Comparison of ENCODE assay signal across 15 mouse cellular contexts in the genomic region with DNA sequence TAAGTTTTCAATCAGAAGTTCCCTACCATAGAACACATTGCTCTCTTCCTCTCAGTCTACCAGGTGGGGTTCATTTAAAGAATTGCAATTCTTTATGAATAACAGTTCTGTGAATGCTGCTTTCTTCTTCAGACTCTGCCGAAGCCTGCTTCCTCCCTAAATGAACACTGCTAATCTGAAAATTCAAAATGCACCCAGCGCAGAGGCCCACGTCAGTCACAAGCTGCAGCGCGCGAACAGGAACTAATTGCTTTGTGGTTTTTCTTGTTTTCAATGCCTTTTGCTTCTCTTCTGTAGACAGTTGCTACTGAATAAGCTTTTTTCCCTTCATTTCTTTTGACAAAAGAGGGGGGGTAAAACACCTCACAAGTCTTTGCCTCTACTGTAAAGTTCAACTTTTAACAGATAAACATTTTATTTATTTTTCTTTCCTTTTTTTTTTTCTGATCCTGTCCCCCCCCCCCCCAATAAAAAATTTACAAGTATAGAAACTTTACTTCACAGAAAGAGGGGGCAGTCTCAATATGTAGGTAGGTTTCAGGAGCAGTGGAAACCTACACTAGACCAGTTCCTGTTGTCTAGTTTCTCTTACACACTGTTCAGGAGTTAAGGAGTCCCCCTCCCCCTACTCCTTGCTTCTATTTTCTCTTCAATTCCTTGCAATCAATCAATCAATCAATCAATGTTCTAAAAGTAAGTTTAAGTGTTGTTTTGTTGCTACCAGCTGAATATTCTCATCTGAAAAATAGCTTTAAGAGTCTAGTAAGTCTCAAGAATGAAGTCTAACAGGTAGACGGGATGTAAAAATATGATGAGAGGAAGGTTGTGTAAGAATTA. TPM values are rescaled to one million over a fixed set of nuclear protein-coding genes. Genes with fewer than 3 reads are reported as not detected.
DNase-seq lines count a peak whose midpoint lies in the region; ATAC-seq and TF ChIP-seq lines count a peak whose summit lies in the region.
"Had no signal": no experiment of that assay in that cellular context is flagged by ENCODE, and none has a peak within 500 bp of the region (broad histone marks: within the 10 kb centered on the region; RNA-seq: fewer than 3 reads in every experiment).

No protein-coding gene starts in this region.

- DNase-seq in lung, postnatal 25 days (ENCODE audit: low spot score), result peak; percentile 24
- no peak for DNase-seq in lung, adult 2 months
- DNase-seq in naive thymus-derived CD4-positive, alpha-beta T cell, adult 2 months (ENCODE audit: low read depth), result peak; percentile 69
- peak; percentile 40 for DNase-seq in thymus, postnatal 14 days
- no peak for DNase-seq in gastrocnemius, postnatal 14 days
- DNase-seq in hindbrain, embryonic 14.5 days (ENCODE audit: low spot score), result no peak
- DNase-seq: adrenal gland, adult 8-10 months; cerebellum, adult 9-10 months; layer of hippocampus, postnatal 36 days; liver, embryonic 13.5 days had no signal

- no peaks in the 10 kb centered on the region for H3K27me3 ChIP-seq in forebrain, embryonic 15.5 days
- H3K27me3 ChIP-seq in hindbrain, embryonic 14.5 days (ENCODE audit: control insufficient read depth, insufficient read depth, low read length), result no peaks in the 10 kb centered on the region
- H3K27me3 ChIP-seq: embryonic facial prominence, embryonic 15.5 days; liver, embryonic 13.5 days; midbrain, embryonic 13.5 days had no signal

- intact Hi-C loops in gastrocnemius, postnatal 14 days (cut with DNase I; ENCODE audit: low total_unique reads), result no loop called here

- peak overlapping the region; percentile 34; the same call in 1 of the 2 replicates for H3K27ac ChIP-seq in bone marrow macrophage, adult 2 months (ENCODE audit: insufficient read depth, low read depth, low read length)
- H3K27ac ChIP-seq in forebrain, embryonic 15.5 days (replicated peaks), result no peak overlapping the region
- H3K27ac ChIP-seq in hindbrain, embryonic 14.5 days, result no peak overlapping the region
- H3K27ac ChIP-seq: embryonic facial prominence, embryonic 15.5 days; kidney, postnatal 0 days; liver, embryonic 13.5 days; midbrain, embryonic 13.5 days had no signal

- 0 out of 2 replicates have a peak, but pooled peaks cover 2% of the 10 kb centered on the region for H3K4me1 ChIP-seq in lung, adult 2 months (ENCODE audit: control insufficient read depth, insufficient read depth, low read length)
- H3K4me1 ChIP-seq in bone marrow macrophage, adult 2 months (ENCODE audit: control insufficient read depth, insufficient read depth, low read length), result peaks cover 15% of the 10 kb centered on the region
- no peaks in the 10 kb centered on the region for H3K4me1 ChIP-seq in forebrain, embryonic 15.5 days
- H3K4me1 ChIP-seq in hindbrain, embryonic 14.5 days (replicated peaks; ENCODE audit: control insufficient read depth, insufficient read depth, low read length), result no peaks in the 10 kb centered on the region
- H3K4me1 ChIP-seq: embryonic facial prominence, embryonic 15.5 days; liver, embryonic 13.5 days; midbrain, embryonic 13.5 days had no signal

- no peak overlapping the region for H3K4me3 ChIP-seq in lung, adult 2 months (replicated peaks; ENCODE audit: extremely low read depth, low read depth, low read length)
- no peak overlapping the region for H3K4me3 ChIP-seq in bone marrow macrophage, adult 2 months (ENCODE audit: insufficient read depth, low read length)
- no peak overlapping the region for H3K4me3 ChIP-seq in forebrain, embryonic 15.5 days
- H3K4me3 ChIP-seq in hindbrain, embryonic 14.5 days (replicated peaks; ENCODE audit: low read length), result no peak overlapping the region
- H3K4me3 ChIP-seq: embryonic facial prominence, embryonic 15.5 days; liver, embryonic 13.5 days; midbrain, embryonic 13.5 days had no signal

- H3K36me3 ChIP-seq in forebrain, embryonic 15.5 days, result no peaks in the 10 kb centered on the region
- no peaks in the 10 kb centered on the region for H3K36me3 ChIP-seq in hindbrain, embryonic 14.5 days (replicated peaks; ENCODE audit: control insufficient read depth, insufficient read depth)
- H3K36me3 ChIP-seq: embryonic facial prominence, embryonic 15.5 days; liver, embryonic 13.5 days; midbrain, embryonic 13.5 days had no signal

- H3K4me2 ChIP-seq in forebrain, embryonic 15.5 days (replicated peaks), result no peak overlapping the region
- H3K4me2 ChIP-seq in hindbrain, embryonic 14.5 days (replicated peaks), result no peak overlapping the region
- H3K4me2 ChIP-seq: embryonic facial prominence, embryonic 15.5 days; liver, embryonic 13.5 days; midbrain, embryonic 13.5 days had no signal

- TF ChIP-seq POLR2A in lung, adult 2 months (IDR thresholded peaks at IDR 0.05; ENCODE audit: borderline replicate concordance, extremely low read depth, low read depth, low read length), result no peak
- TF ChIP-seq POLR2A in bone marrow macrophage, adult 2 months (IDR thresholded peaks at IDR 0.05; ENCODE audit: borderline replicate concordance, low read depth, low read length), result no peak

- no peaks in the 10 kb centered on the region for H3K9me3 ChIP-seq in forebrain, embryonic 15.5 days
- H3K9me3 ChIP-seq in hindbrain, embryonic 14.5 days (ENCODE audit: control insufficient read depth, low read length), result no peaks in the 10 kb centered on the region
- H3K9me3 ChIP-seq: embryonic facial prominence, embryonic 15.5 days; liver, embryonic 13.5 days; midbrain, embryonic 13.5 days had no signal

- 72% methylated on average over 7 of the region's 7 CpGs for WGBS in lung, adult 2 months
- WGBS in forebrain, embryonic 15.5 days, result 33% methylated on average over 7 of the region's 7 CpGs
- WGBS in hindbrain, embryonic 14.5 days, result 64% methylated on average over 7 of the region's 7 CpGs

- no peak for ATAC-seq in forebrain, embryonic 15.5 days (replicated peaks)
- ATAC-seq in hindbrain, embryonic 14.5 days (ENCODE audit: low FRiP score), result no peak
- ATAC-seq: midbrain, embryonic 13.5 days had no signal

- no peak for TF ChIP-seq CTCF in lung, adult 2 months (IDR thresholded peaks at IDR 0.05; ENCODE audit: insufficient read depth, low read length)
- no peak for TF ChIP-seq CTCF in bone marrow macrophage, adult 2 months (IDR thresholded peaks at IDR 0.05; ENCODE audit: low read depth, low read length)

- H3K9ac ChIP-seq in forebrain, embryonic 15.5 days (replicated peaks), result no peak overlapping the region
- H3K9ac ChIP-seq in hindbrain, embryonic 14.5 days, result no peak overlapping the region
- H3K9ac ChIP-seq: embryonic facial prominence, embryonic 15.5 days; liver, embryonic 13.5 days; midbrain, embryonic 13.5 days had no signal

RNA-seq across cellular contexts. Expression of a gene that starts 58.2 kb away (rescaled TPM):
- 0.09 and 0.40 TPM in 2 replicates for polyA plus RNA-seq in lung, adult 2 months (2012; rRNA removed)
- 17.6 and 19.5 TPM in 2 replicates for polyA plus RNA-seq in bone marrow macrophage, adult 2 months (2012; ENCODE audit: insufficient read depth, insufficient read length, missing spikeins)
- polyA plus RNA-seq in forebrain, embryonic 15.5 days (2015; fragmentation: Nextera tagmentation; extraction: Ambion mirVana), result not detected in 2 replicates
- not detected for total RNA-seq in gastrocnemius, postnatal 14 days (2021)
- polyA plus RNA-seq in hindbrain, embryonic 14.5 days (2014; fragmentation: Nextera tagmentation; extraction: Ambion mirVana), result not detected in 2 replicates
- polyA plus RNA-seq: midbrain, embryonic 13.5 days had no signal

Comparison
In these comparisons a context has a peak if more than half of its experiments do, and no peak if none do; other contexts are left out.
1. DNase-seq: peak in lung, postnatal 25 days (single experiment), naive thymus-derived CD4-positive, alpha-beta T cell, adult 2 months (single experiment) and thymus, postnatal 14 days (single experiment); none in lung, adult 2 months (single experiment), gastrocnemius, postnatal 14 days (single experiment) and hindbrain, embryonic 14.5 days (single experiment).
2. RNA of a gene that starts 58.2 kb away (polyA plus RNA-seq): 17.6 to 19.5 TPM in bone marrow macrophage, adult 2 months; 0.09 to 0.40 TPM in lung, adult 2 months, not detected in forebrain, embryonic 15.5 days and not detected in hindbrain, embryonic 14.5 days; every median in the first group is over 10 times any median in the second.